Comparison of ENCODE assay signal across 8 mouse cellular contexts in the genomic region with DNA sequence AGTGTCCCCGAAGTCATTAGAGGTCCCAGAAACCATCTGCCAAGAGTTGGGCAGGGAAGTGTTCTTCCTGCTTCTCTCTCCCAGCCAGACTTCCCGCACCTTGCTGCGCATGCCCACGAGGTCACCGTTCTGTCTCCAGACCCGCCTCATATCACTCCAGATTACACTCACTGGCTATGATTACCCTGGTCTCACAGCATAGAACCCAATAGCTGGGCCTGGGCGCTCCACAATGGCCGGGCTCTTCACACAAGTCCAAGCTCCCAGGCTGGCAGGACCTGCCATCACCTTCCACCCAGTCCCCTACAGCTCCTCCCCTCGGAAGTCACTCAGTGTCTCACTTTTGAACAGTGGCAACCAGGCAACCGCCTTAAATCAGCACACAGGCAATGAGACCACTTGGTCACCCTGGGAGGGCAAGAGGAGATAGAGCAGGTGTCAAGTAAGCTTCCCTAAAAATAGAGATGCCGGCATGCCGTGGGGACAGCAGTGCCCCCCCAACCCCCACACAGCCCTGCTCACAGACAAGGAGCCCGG. TPM values are rescaled to one million over a fixed set of nuclear protein-coding genes. Genes with fewer than 3 reads are reported as not detected.
A peak's percentile ranks its signal among the peaks of the same experiment; 100 is the strongest.
DNase-seq lines count a peak whose midpoint lies in the region; ATAC-seq and TF ChIP-seq lines count a peak whose summit lies in the region.

No protein-coding gene starts in this region.

- H3K27me3 ChIP-seq in embryonic facial prominence, embryonic 14.5 days (replicated peaks; ENCODE audit: control insufficient read depth, insufficient read depth, low read length) = peaks cover 15% of the 10 kb centered on the region
- no peaks in the 10 kb centered on the region for H3K27me3 ChIP-seq in heart, postnatal 0 days (ENCODE audit: control insufficient read depth, insufficient read depth, low read length)
- H3K27me3 ChIP-seq in stomach, embryonic 14.5 days (ENCODE audit: control insufficient read depth, insufficient read depth, low read length) = no peaks in the 10 kb centered on the region

- peak overlapping the region; percentile 75; the same call in 1 of the 2 replicates for H3K27ac ChIP-seq in embryonic facial prominence, embryonic 14.5 days (replicated peaks; ENCODE audit: low read depth, low read length)
- H3K27ac ChIP-seq in heart, postnatal 0 days (ENCODE audit: low read depth) = peak overlapping the region; percentile 94
- peak overlapping the region; percentile 97 for H3K27ac ChIP-seq in stomach, embryonic 14.5 days (ENCODE audit: low read length)

- H3K4me1 ChIP-seq in embryonic facial prominence, embryonic 14.5 days (ENCODE audit: control insufficient read depth, insufficient read depth, low read length) = peaks cover 15% of the 10 kb centered on the region; the same call in 1 of the 2 replicates
- H3K4me1 ChIP-seq in heart, postnatal 0 days (ENCODE audit: control insufficient read depth, insufficient read depth) = peaks cover 26% of the 10 kb centered on the region
- peaks cover 23% of the 10 kb centered on the region for H3K4me1 ChIP-seq in stomach, embryonic 14.5 days (ENCODE audit: control insufficient read depth, insufficient read depth, low read length)

- H3K4me2 ChIP-seq in embryonic facial prominence, embryonic 14.5 days (ENCODE audit: low read depth, low read length) = peak overlapping the region; percentile 85
- peak overlapping the region; percentile 83 for H3K4me2 ChIP-seq in heart, postnatal 0 days (ENCODE audit: low read depth, low read length)
- H3K4me2 ChIP-seq in stomach, embryonic 14.5 days (replicated peaks; ENCODE audit: low read depth, low read length) = peak overlapping the region; percentile 88

- no peaks in the 10 kb centered on the region for H3K36me3 ChIP-seq in embryonic facial prominence, embryonic 14.5 days (ENCODE audit: control insufficient read depth, insufficient read depth, low read length)
- H3K36me3 ChIP-seq in heart, postnatal 0 days (replicated peaks; ENCODE audit: control insufficient read depth, insufficient read depth, low read length) = no peaks in the 10 kb centered on the region
- no peaks in the 10 kb centered on the region for H3K36me3 ChIP-seq in stomach, embryonic 14.5 days (ENCODE audit: control insufficient read depth, insufficient read depth, low read length)

- no peaks in the 10 kb centered on the region for H3K9me3 ChIP-seq in embryonic facial prominence, embryonic 14.5 days (ENCODE audit: control insufficient read depth, low read length)
- H3K9me3 ChIP-seq in heart, postnatal 0 days (replicated peaks; ENCODE audit: control insufficient read depth, low read length) = 0 out of 2 replicates have a peak, but pooled peaks cover 5% of the 10 kb centered on the region
- no peaks in the 10 kb centered on the region; the same call in 1 of the 2 replicates for H3K9me3 ChIP-seq in stomach, embryonic 14.5 days (ENCODE audit: control insufficient read depth, low read depth, low read length)

- H3K9ac ChIP-seq in embryonic facial prominence, embryonic 14.5 days (ENCODE audit: low read depth, low read length) = peak overlapping the region; percentile 64
- peak overlapping the region; percentile 75 for H3K9ac ChIP-seq in heart, postnatal 0 days (replicated peaks; ENCODE audit: low read depth, low read length)
- peak overlapping the region; percentile 45 for H3K9ac ChIP-seq in stomach, embryonic 14.5 days (replicated peaks; ENCODE audit: low read depth, low read length)

- WGBS in embryonic facial prominence, embryonic 14.5 days = 67% methylated on average over 13 of the region's 13 CpGs
- WGBS in heart, postnatal 0 days = 12% methylated on average over 13 of the region's 13 CpGs
- WGBS in stomach, embryonic 14.5 days = 56% methylated on average over 13 of the region's 13 CpGs

- ATAC-seq in embryonic facial prominence, embryonic 14.5 days (ENCODE audit: low read depth) = no peak
- peak; percentile 67 for ATAC-seq in heart, postnatal 0 days (ENCODE audit: insufficient read depth, low read depth)
- ATAC-seq in stomach, embryonic 14.5 days (ENCODE audit: insufficient number of reproducible peaks, insufficient read depth, low FRiP score, low read depth) = no peak

- DNase-seq in gastrocnemius, adult 18-20 months (ENCODE audit: low spot score) = peak; percentile 61
- no peak for DNase-seq in gastrocnemius, postnatal 4 days (ENCODE audit: low spot score in 2 of 2)
- DNase-seq in embryonic facial prominence, embryonic 14.5 days (ENCODE audit: low spot score) = no peak
- peak; percentile 92 for DNase-seq in heart, postnatal 0 days (ENCODE audit: low spot score)
- peak; percentile 51 to 74 for DNase-seq in lung, adult 18-20 months
- DNase-seq in thymus, postnatal 4 days = no peak
- no peak for DNase-seq in thymus, postnatal 25 days

- peak; percentile 13; the same call in 1 of the 2 replicates for TF ChIP-seq CTCF in heart, postnatal 0 days (IDR thresholded peaks at IDR 0.05; ENCODE audit: low read depth)

- no peak; the same call in 1 of the 2 replicates for TF ChIP-seq EP300 in heart, postnatal 0 days (IDR thresholded peaks at IDR 0.05; ENCODE audit: low read depth)

- H3K4me3 ChIP-seq in embryonic facial prominence, embryonic 14.5 days (ENCODE audit: low read depth, low read length) = peak overlapping the region; percentile 47
- H3K4me3 ChIP-seq in heart, postnatal 0 days (ENCODE audit: low read depth, low read length) = peak overlapping the region; percentile 62
- peak overlapping the region; percentile 44 for H3K4me3 ChIP-seq in stomach, embryonic 14.5 days (ENCODE audit: low read depth, low read length)

RNA-seq across cellular contexts. Expression of gene Crybb3, which starts 55.6 kb away (rescaled TPM):
- under 1 TPM in 1 of 2 experiments, not detected in 1; 0.31 TPM for total RNA-seq in gastrocnemius, adult 18-20 months (2021)
- 1 to 10 TPM; 1.8 to 2.0 TPM for total RNA-seq in gastrocnemius, postnatal 4 days (2021)
- 2.1 and 2.3 TPM in 2 replicates for polyA plus RNA-seq in embryonic facial prominence, embryonic 14.5 days (2014; fragmentation: Nextera tagmentation; extraction: Ambion mirVana)
- total RNA-seq in heart, postnatal 0 days (2014; rRNA removed; ENCODE audit: low replicate concordance) = not detected in 2 replicates
- 0.77 and 0.89 TPM in 2 replicates for polyA plus RNA-seq in heart, postnatal 0 days (2015; fragmentation: Nextera tagmentation; extraction: Ambion mirVana)
- 1.1 and 2.1 TPM in 2 replicates for polyA plus RNA-seq in stomach, embryonic 14.5 days (2014; fragmentation: Nextera tagmentation; extraction: Ambion mirVana)

Comparison
In these comparisons a context has a peak if more than half of its experiments do, and no peak if none do; other contexts are left out.
1. DNase-seq: peak in gastrocnemius, adult 18-20 months (single experiment), heart, postnatal 0 days (single experiment) and lung, adult 18-20 months (2 of 2); none in gastrocnemius, postnatal 4 days (0 of 2), embryonic facial prominence, embryonic 14.5 days (single experiment), thymus, postnatal 4 days (single experiment) and thymus, postnatal 25 days (single experiment).
2. Peak in every context shown above with its lines, with median percentiles within 50 percentile points of each other: H3K27ac ChIP-seq, H3K4me2 ChIP-seq, H3K4me3 ChIP-seq and H3K9ac ChIP-seq.